Mouse (Mus musculus): ENCODE measurements around the gene Polr3a. TPM values are rescaled to one million over a fixed set of nuclear protein-coding genes. Genes with fewer than 3 reads are reported as not detected.

Gene Polr3a
- 10 to 100 TPM; 39.0 to 40.9 TPM for total RNA-seq (2021)
- long read RNA-seq, experiment 1, full-length matches to known transcripts, result 35 of 50 reads
- long read RNA-seq, experiment 1, partial matches to known transcripts, result 8 of 50 reads
- long read RNA-seq, experiment 1, other reads (novel, unspliced or antisense), result 7 of 50 reads
- long read RNA-seq, experiment 2, full-length matches to known transcripts, result 9 of 27 reads
- long read RNA-seq, experiment 2, partial matches to known transcripts, result 8 of 27 reads
- long read RNA-seq, experiment 2, other reads (novel, unspliced or antisense), result 10 of 27 reads

DNA sequence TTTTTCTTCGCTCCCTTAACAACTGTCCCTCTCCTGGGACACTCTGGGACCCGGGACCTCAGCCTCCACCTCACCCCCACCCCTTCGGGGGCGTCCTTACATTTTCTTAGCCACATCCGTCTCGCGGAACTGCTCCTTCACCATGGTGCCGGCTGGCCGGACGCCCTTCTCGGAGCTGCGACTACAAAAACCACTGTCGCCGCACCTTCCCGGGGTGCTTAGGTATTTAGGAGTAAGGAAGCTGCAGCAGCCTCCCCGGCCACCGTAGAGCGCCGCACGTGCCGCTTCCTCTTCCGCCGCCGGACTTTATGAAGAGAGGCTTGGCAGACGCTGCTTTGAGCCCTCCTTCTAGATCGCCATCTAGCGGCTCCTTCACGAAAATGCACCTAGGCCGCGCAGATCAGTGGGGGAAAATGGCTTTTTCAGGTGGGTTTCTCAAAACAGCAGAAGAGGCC lies at the start of gene Polr3a, which contains the start of gene Rps24:
TSS of gene Polr3a (minus strand) at position 286 of the 455 bp plus-strand sequence.
TSS of gene Rps24 (plus strand) at position 353 of the 455 bp plus-strand sequence.
- peak; percentile 91 to 92 for DNase-seq (ENCODE audit: extremely low spot score in 1 of 2, low spot score in 2 of 2)
- peak within 1 kb of the TSS; percentile 85 for H3K4me3 ChIP-seq
- intact Hi-C loops (cut with DNase I), result no loop called here
- TF ChIP-seq CTCF (IDR thresholded peaks at IDR 0.05), result peak; percentile 94
- H3K27ac ChIP-seq, result peak within 1 kb of the TSS; percentile 68

DNA sequence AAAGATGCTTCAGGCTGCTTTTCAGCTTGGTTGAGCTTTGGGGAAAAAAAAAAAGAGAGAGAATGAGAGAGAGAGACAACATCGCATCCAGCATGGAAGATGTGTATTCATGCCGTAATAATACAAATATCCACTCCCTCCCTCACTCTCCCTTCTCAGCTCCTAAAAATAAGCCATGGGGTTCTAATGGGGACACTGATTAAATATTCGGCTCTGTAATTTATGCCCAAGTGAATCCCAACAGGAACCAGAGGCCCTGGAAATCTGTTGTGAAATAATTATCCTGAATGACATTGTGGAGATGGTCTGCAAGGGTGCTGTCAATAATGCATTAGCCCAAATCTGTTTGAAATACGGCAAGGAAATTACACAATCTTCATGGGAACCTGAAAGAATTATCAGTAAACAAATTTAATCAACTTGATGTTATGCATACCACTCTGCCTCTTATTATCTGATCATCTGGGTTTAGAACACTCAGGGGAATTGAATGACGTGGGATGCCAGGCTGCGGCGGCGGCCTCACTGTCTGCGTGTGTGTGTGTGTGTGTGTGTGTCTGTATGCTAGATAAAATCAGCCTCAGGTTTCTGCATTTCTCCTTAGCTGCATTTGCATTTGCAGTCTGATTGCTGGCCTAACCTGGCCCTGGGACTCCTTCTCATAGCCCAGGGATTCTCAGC lies 48.1 kb upstream of the Polr3a start:
- TF ChIP-seq CTCF (IDR thresholded peaks at IDR 0.05), result no peak
- Histone ChIP-seq H3K4me3 (no peak overlapping the region), H3K27ac (no peak overlapping the region)
- intact Hi-C loops (cut with DNase I), result no loop called here
- no peak for DNase-seq (ENCODE audit: extremely low spot score in 1 of 2, low spot score in 2 of 2)

- no peak overlapping the region for H3K27ac ChIP-seq
- TF ChIP-seq CTCF (IDR thresholded peaks at IDR 0.05), result no peak
- DNase-seq (ENCODE audit: extremely low spot score in 1 of 2, low spot score in 2 of 2), result no peak
- intact Hi-C loops (cut with DNase I), result no loop called here
- no peak overlapping the region for H3K4me3 ChIP-seq
Measured at GRCm38 (mm10) chr14:24530228-24530627, 43.4 kb upstream of the Polr3a start.

- TF ChIP-seq CTCF (IDR thresholded peaks at IDR 0.05), result no peak
- Histone ChIP-seq H3K4me3 (no peak overlapping the region), H3K27ac (no peak overlapping the region)
- intact Hi-C loops (cut with DNase I), result no loop called here
- DNase-seq (ENCODE audit: extremely low spot score in 1 of 2, low spot score in 2 of 2), result no peak
Measured at GRCm38 (mm10) chr14:24526440-24526839, 39.6 kb upstream of the Polr3a start.

DNA sequence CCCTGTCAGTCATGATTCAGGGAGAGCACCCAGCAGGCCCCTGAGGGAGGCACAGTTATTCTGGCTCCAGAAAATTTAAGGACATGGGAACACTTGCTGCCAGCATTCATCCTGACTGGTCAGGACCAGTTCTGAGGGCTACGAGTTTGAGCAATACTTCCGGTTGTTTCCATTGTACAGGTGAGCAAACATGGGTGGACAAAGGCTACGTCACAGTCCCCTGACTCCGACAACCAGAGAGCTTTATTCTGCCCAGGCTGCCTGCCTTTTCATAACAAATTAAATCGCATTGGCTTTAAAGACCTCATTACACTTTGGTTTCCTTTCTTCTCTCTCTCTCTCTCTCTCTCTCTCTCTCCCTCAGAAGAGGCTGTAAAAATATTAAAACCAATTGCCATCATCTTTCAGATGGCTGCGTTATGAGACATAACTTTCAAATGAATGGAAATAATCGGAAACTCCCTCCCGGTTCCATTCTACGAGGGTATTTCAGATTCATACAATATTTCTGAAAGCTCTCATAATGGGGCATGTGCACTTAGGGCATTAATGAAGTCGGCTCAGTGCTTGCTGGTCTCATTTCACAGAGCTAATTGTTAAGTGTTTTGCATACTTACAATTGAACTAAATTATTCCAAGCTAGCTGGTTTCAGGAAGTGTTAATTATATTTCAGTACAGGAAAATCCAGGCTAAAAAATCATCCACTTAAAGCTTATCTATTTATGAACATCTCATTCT lies 39.0 kb upstream of the Polr3a start:
- no peak for TF ChIP-seq CTCF (IDR thresholded peaks at IDR 0.05)
- no peak for DNase-seq (ENCODE audit: extremely low spot score in 1 of 2, low spot score in 2 of 2)
- Histone ChIP-seq H3K27ac (no peak overlapping the region), H3K4me3 (no peak overlapping the region)
- intact Hi-C loops (cut with DNase I), result no loop called here

GRCm38 (mm10) chr14:24525137-24525536 lies 38.3 kb upstream of the Polr3a start:
- TF ChIP-seq CTCF (IDR thresholded peaks at IDR 0.05), result no peak
- intact Hi-C loops (cut with DNase I), result no loop called here
- Histone ChIP-seq H3K27ac (no peak overlapping the region), H3K4me3 (no peak overlapping the region)
- DNase-seq (ENCODE audit: extremely low spot score in 1 of 2, low spot score in 2 of 2), result no peak

- intact Hi-C loops (cut with DNase I), result no loop called here
- no peak overlapping the region for H3K4me3 ChIP-seq
- no peak overlapping the region for H3K27ac ChIP-seq
- no peak for TF ChIP-seq CTCF (IDR thresholded peaks at IDR 0.05)
- no peak for DNase-seq (ENCODE audit: extremely low spot score in 1 of 2, low spot score in 2 of 2)
Measured at GRCm38 (mm10) chr14:24521597-24521996, 34.7 kb upstream of the Polr3a start.

- DNase-seq (ENCODE audit: extremely low spot score in 1 of 2, low spot score in 2 of 2), result no peak
- TF ChIP-seq CTCF (IDR thresholded peaks at IDR 0.05), result no peak
- Histone ChIP-seq H3K27ac (no peak overlapping the region), H3K4me3 (no peak overlapping the region)
- intact Hi-C loops (cut with DNase I), result no loop called here
Measured at GRCm38 (mm10) chr14:24512527-24513161, 25.8 kb upstream of the Polr3a start.

GRCm38 (mm10) chr14:24510679-24511078 lies 23.8 kb upstream of the Polr3a start:
- intact Hi-C loops (cut with DNase I), result no loop called here
- H3K27ac ChIP-seq, result no peak overlapping the region
- TF ChIP-seq CTCF (IDR thresholded peaks at IDR 0.05), result no peak
- DNase-seq (ENCODE audit: extremely low spot score in 1 of 2, low spot score in 2 of 2), result no peak
- no peak overlapping the region for H3K4me3 ChIP-seq

DNA sequence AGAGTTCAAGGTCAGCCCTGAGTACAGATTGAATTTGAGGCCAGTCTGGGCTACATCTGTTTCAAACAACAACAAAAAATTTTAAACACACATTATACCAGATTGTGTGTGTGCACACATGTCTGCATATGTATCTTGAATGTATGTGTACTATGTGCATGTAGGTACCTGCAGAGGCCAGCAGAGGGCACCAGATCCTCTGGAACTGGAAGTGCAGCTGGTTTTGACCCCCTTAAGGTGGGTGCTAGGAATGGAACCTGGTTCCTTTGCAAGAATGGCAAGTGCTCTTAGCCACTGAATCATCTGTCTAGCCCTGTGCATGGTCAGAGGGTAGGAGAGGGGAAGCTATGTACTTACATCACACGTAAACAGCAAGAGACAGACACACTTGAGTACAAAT lies 23.4 kb upstream of the Polr3a start:
- no peak overlapping the region for H3K4me3 ChIP-seq
- DNase-seq (ENCODE audit: extremely low spot score in 1 of 2, low spot score in 2 of 2), result no peak
- TF ChIP-seq CTCF (IDR thresholded peaks at IDR 0.05), result peak; percentile 44
- intact Hi-C loops (cut with DNase I), result no loop called here
- no peak overlapping the region for H3K27ac ChIP-seq

GRCm38 (mm10) chr14:24509557-24509956 lies 22.7 kb upstream of the Polr3a start:
- Histone ChIP-seq H3K4me3 (no peak overlapping the region), H3K27ac (no peak overlapping the region)
- intact Hi-C loops (cut with DNase I), result loop anchor here (10.0 kb wide), 3 partner anchors 265 to 865 kb away; no protein-coding TSS in a partner anchor
- TF ChIP-seq CTCF (IDR thresholded peaks at IDR 0.05), result no peak
- no peak for DNase-seq (ENCODE audit: extremely low spot score in 1 of 2, low spot score in 2 of 2)

All from left cerebral cortex, adult 2 months (tissue).